Mouse (Mus musculus) ES-E14 (cell line): ENCODE results near the gene Ipo11.

Experiments
- CHD2 ChIP-seq: IDR thresholded peaks from 2 replicates; pipeline ENCODE4 v1.6.1; 2014; ENCODE audit warnings: mild to moderate bottlenecking, low read depth, low read length, inconsistent platforms
- HCFC1 ChIP-seq: IDR thresholded peaks from 2 replicates; pipeline ENCODE4 v1.6.1; 2012; ENCODE audit warnings: low read length, inconsistent platforms, borderline replicate concordance; ENCODE audit not compliant: insufficient read depth
- ZNF384 ChIP-seq: IDR thresholded peaks from 2 replicates; pipeline ENCODE4 v1.6.1; 2012; ENCODE audit warnings: low read depth, low read length, inconsistent platforms

GRCm38 (mm10) chr13:106946594-106947540, 10.1 kb upstream of the Ipo11 start, which contains the start of gene Dimt1:
- TF ChIP-seq ZNF384 (peak; percentile 6; the same call in 1 of the 2 replicates), HCFC1 (peak; percentile 92), CHD2 (peak; percentile 27; the same call in 1 of the 2 replicates)
